Mouse (Mus musculus): ENCODE data around the gene Rims3.

Rims3 gene

DNA sequence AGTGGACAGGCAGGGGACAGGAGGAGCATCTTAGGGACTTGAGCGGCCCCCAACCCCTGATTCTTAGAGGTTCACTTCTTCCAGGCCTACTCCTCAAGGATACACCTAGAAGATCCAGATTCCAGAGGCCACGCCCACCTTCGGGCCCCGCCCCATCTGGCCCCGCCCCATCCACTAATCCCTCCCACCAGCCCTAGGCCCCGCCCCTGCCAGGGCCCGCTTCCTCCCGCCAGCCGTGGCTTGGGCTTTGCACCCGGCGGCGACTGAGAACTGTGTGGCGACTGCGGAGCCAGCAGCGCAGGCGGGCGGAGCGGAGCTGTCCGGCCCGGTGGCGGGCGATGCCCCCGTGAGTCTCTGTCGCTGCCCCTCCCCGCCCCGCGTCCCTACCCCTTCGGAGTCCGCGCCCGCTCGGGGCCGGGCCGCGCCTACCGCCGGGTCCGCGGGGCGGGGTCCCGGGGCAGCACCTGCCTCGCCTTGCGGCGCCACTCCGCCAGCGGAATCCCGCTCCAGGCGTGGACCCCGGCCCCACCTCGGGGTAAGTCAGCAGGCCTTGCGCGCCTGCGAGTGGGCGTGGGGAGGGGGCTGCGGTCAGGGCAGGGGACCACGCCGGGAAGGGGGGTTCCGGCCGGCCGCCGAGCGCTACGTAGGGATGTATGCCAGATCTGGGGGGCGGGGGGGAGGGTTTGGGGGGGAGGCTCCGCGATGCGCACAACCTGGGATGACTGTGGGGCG is at the start of gene Rims3:
Rims3 (plus strand) TSS at position 229 of the 732 bp plus-strand sequence.
- DNase-seq, result peak; percentile 45 to 73

DNA sequence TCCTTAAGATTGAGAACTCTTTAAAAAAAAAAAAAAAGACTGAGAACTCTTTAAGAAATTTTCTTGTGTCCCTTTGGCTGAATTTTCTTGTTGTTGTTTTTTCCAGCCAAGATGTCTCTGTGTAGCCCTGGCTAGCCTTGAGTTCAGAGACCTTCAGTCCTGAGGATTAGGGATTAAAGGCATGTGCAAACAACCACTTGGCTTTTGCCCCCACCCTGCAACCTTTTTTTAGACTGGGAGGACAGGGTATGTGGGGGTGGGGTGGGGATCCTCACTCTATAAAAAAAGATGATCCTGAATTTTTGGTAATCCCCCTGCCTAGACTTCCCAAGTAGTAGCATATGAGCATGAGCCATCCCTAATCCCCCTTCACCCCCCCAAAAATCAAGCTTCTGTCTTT is 48.8 kb upstream of the Rims3 start:
- DNase-seq, result peak; percentile 33 to 56

DNA sequence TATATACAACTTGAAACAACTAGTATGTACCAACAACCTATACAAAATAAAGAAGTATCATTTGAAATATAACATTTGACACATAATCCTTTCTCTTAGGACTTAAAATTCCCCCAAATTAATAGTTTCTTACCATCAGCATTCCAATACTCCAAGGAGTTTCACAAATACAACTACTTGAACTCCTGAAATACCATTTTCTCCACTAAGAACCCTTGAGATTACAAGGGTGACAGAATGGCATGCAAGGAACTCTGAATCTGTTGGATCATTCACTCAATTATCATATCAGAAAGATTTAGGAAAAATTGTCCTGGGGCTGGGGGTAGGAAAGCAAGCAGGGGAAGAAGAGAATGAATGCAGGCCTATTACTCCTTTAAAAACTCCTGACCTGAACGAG is 40.9 kb upstream of the Rims3 start:
- DNase-seq, result no peak

DNA sequence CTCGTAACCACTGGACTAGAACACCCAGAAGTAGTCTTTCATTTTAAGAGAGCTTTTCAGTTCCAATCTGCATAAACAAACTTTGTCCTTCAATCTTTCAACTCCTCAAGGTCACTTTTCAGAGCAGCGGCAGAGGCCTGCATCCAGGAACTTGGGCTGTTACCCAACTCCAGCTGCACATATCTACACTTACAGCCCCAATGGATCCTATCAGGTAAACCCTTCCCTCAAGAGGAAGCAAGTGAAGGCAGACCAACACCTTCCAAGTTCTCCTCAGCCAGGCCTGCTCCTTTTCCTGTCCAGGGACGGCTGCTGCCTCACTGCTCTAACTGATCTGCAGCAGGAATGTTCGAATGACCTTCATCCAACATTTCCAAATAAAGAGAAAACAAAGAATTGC is 40.4 kb upstream of the Rims3 start:
- peak; percentile 66 to 76 for DNase-seq

DNA sequence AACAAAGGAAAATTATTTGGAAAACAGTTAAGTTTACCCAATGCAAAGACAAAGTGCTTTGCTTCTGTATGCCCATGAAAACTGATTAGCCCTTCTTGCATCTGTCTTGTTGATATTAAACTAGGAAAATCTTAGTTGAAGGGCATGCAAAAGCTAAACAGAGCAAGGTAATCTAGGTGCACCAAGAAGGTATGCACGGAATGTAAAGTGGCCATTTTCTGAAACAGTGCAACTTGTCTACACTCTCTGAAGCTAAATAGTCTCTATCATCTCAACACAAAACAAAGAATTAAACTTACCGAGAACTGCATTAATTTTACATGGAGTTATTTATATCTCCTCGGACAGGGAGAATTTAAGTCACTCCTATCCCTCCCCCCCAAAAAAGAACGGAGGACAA is 39.5 kb upstream of the Rims3 start:
- DNase-seq, result no peak

DNA sequence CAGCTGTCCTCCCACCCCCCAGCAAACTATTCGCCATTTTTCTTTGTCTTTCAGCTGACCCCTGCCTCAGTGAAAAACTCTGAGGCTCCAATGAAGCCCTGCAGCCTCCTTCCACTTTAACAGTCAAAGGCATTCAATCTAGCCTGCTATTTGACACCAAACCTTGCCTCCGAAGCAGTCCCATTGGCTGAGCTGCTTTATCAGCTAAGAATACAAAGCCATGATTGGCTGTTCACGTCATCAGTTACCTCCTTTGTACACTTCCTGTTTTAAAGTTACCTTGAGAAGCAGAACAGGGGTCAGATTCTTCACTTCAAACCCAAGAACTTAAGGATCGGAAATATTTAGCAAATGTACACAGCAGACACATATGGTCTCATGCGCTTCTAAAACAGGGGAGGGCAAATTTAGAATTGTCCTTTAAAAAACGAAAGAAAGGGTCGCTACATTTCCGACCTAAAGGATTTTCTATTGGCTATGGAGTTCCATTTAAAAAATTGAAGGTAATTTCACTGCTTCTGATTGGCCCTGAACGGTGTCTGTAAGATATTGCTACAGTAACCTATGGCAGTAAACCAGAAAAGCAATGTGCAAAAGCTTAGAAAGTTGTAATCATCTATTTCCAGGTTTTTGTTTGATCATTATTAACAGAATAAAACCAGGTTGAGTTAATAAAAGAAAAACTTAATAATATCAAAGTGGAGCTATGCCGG is 38.8 kb upstream of the Rims3 start:
- peak; percentile 90 to 94 for DNase-seq

DNA sequence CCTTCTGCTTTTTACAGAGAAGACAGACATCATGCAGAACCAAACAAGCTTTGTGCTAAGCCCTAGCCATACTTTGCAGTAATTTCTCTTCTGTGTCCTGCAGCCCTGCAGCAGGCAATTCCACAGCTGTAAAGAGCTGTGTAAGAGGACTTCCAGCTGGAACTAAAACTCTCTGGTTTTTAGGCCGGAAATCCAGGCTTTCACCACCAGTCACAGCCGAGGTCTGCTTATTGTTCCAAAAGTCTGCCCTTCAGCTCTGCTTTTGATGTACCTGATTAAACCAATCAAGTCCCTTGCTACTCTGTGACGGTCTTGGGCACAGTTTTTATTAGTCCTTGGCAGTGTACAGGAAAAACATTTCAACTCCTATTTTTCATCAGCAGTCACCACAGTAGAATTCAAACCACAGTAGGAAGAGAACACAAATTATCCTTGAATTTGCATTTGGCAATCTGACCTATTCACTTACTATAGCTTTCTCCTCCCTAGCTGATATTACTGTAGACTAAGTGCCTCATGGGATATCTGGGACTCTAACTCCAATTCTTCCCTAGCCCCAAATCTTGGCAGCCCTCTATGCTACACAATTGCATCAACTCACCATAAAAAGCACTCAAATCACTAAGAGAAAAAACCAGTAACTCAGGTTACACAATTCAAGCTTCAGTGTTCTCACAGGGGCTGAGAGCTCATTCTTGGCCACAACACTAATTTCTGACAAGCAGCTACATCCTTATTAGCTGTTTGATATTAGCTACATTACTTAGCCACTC is 37.4 kb upstream of the Rims3 start:
- peak in 1 of 2 experiments; percentile 29 for DNase-seq

DNA sequence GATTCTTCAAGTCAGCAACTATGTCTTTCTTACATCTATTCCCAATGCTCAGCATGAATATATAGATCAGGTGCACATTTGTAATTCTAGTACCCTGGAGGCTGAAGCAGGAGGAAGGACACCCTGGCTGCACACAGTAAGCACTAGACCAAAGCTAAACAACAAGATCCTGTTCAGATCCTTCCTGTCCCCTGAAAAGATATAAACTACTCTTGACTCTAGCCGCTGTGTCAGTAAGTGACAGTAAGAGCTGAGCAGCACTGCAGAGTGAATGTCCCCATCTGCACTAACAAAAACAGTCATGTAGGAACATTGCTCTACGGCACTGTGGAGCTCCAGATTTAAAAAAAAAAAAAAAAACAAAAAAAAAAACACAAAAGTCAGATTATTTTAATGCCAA is 36.7 kb upstream of the Rims3 start:
- no peak for DNase-seq

DNA sequence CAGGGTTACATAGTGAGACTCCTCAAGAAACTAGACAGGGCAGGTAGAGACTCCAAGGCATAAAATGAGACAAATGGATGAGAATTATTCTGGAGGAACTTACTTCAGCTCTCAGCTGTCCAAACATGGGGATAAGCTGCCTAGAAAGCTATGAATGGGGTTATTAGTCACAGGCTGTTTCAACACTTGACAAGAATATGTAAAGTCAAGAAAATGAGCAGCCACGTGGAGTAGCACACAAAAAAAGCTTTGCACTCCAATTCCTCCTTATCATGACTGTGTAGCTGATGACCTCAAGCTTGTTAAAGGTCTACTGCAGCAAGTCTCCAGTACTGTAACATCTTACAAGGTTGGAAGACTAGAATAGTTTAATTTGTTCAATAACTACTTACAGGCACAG is 35.3 kb upstream of the Rims3 start:
- DNase-seq, result no peak

DNA sequence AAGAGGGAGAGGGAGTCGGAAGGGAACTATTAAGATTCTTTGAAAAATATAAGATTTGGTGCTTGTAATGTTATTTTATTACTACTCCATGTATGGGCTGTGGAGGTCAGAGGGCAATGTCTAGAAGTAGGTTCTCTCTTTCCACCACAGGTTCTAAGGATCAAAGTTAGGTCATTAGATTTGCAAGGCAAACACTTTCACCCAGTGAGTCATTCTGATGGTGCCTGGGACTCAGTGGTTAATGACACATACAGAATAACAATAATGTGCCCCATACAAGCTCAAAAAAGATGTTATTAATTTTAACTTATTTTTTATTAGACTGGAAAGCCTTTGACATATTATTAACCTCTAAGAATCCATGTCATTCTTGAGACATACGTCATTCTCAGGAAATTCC is 34.7 kb upstream of the Rims3 start:
- no peak for DNase-seq

DNA sequence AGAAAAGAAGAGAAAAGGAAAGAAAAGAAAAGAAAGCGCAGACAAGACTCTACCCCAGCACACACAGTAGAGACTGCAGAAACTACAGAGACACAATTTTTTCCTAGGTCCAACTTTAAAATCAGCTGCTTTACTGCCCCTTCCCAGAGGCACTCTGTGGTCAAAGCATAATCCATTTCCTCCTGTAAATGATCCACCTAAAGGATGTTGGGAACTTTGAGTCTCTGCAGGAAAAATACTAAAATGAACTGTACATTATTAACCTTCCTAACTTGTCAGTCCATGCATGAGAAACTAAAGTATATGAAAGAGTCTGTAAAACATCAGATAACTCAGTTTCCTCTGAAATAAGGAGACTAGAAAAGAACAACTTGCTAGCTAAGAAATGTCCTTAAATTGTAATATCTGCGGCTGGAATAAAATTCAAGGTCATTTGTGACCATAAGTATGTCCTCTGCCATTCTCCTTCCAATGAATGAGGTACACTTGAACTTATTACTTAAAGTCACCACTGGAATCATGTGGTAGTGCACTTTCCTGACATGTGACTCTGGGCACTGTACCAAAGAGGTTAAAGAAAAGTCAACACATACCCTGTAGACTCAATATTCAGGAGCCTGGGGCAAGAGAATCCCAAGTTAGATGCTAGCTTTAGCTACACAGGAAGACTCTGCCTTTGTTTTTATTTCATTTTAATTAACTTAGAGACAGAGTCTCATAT is 32.3 kb upstream of the Rims3 start:
- DNase-seq, result peak; percentile 48 to 59

DNA sequence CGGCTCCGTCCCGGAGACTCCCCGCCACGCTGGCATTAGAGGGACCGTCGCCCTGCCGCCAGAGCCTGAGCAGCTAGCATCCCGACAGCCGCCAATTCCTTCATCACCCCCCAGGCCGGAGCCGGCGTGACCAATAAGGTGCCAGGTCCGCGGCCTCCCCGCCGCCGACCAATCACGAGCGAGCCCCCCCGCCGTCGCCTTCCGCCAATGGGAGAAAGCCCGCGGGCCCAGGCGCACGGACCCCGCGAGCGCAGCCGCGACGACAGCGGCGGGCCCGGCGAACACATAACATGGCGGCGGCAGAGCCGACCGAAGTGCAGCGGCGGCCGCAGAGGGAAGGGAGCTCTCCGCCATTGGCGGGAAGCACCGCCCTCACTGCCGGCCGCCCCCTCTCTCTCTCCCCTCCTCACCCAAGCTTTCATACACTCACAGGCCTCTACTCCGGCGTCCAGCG is 29.5 kb upstream of the Rims3 start:
- DNase-seq, result peak; percentile 96 to 99

DNA sequence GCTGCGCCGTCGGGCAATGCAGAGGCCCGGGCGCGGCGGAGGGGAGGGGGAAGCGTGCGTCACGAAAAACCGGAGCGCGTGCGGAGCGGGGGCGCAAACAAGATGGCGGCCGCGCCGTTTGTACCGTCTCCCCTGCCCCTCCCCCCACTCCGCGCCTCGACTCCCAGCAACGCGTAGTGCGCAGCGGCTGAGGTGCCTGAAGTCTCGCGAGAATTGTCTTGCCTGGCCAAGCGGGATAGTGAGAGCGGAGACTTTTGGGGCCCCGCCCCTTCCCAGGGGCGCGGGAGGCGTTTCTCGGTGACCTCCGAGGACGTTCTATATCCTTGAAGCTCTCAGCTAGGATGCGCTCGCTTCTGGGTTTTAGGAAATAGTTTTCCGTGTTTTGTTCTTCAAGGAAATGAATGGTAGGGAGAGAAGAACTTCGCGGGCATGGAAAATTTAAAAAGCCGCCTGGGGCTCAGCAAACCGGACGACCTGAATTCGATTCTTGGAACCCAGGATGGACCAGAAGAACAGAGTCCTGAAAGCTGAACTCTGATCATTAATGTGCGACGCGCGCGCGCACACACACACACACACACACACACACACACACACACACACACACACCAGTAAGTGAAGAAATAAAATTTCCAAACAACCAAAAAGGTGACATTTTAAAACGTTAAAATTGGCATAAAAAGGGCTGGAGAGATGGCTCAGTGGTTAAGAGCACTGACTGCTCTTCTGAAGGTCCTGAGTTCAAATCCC is 28.9 kb upstream of the Rims3 start:
- DNase-seq, result peak; percentile 99 to 100

DNA sequence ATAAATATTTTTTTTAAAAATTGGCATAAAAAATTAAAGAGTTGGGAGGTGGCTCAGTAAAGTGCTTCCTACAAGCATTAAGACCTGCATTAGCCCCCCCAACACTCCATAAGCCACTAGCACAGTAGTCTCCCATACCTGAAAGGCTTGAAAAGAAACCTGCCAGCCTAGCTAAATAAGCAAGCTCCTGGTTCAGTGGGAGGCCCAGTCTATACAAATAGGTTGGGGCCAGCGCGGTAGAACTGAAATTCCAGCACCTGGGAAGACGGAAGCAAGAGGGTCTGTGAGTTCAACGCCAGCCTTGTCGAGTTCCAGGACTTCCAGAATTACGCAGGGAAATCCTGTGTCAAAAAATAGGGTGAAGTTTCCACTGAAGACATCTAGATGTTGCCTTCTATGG is 28.2 kb upstream of the Rims3 start:
- no peak for DNase-seq

DNA sequence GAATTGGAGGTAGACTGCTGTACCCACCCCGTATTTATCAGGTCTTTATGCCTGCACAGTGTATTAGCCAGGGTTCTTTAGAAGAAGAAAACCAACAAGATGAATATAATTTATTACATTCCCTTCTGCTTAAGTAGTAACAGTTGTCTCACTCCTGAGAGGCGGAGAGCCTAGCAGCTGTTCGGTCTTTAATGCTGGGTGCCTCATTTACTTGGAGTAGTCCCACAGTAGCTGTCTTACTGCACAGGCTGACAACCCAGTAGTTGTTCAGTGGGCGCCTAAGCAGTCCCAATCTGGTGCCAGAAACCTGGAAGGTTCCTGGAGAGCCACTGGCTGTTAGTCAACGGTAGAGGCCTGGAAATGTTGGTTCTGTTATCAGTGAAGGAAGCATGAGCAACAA is 23.8 kb upstream of the Rims3 start:
- no peak for DNase-seq

DNA sequence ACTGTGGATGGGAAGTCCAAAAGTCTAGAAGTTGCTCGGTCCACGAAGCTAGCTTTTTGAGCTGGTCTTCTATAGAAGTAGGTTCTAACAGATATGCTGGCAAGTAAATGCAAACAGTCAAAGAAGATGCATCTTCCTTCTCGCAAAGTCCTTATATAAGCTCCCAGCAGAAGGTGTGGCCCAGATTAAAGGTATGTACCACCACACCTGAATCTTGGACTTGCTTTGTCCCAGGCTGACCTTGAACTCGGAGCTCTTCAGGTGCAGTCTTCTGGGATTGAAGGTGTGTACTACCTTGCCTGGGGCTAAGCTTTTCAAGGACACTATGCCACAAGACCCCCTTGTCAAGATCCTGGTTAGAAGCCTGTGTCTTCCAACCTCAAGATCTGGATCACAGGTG is 23.1 kb upstream of the Rims3 start, which contains the start of gene Nfyc:
Nfyc (minus strand) TSS at position 101 of the 400 bp plus-strand sequence.
- no peak for DNase-seq

DNA sequence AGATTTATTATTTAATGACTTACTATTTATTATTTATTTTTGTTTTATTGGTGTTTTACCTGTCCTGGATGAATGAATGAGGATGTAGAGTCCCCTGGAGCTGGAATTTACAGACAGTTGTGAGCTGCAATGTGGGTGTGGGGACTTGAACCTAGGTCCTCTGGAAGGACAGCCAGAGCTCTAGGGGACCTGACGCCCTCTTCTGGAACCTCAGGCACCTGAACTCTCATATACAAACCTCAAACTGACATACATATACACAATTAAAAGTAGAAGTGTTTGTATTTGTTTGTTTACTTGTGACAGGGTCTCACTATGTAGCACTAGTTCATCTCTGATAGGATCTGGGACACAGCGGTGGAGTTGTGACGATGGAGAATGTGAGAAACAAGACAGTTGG is 13.3 kb upstream of the Rims3 start:
- no peak for DNase-seq

DNA sequence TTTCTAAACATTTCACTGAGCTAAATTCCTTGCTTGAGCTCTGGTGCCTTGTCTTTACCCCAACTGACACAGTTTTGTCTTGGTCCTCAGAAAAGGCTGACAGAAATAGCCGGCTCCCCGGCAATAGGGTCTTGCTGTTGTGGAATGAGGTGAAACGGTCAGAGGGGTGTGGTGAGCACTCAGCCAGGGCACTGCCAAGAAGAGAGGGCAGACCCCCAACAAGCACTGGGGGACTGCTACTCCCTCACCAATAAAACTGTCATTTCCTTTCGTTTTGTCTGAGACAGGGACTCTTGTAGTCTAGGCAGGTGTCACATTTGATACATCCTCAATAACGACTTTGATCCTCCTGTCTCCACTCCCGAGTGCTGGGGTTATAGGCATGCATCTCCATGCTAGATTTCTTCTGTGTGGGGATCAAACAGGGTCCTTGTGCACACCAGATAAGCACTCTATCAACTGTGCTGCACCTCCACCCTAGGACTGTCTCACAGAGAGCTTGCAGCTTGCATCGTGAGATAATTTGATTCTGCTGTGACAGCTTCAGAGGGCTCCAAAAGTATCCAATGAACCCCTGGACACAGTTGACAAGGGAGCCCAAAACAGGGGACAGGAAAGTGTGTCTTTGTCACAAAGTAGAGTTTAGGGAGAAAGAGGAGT is 10.1 kb upstream of the Rims3 start:
- DNase-seq, result no peak

DNA sequence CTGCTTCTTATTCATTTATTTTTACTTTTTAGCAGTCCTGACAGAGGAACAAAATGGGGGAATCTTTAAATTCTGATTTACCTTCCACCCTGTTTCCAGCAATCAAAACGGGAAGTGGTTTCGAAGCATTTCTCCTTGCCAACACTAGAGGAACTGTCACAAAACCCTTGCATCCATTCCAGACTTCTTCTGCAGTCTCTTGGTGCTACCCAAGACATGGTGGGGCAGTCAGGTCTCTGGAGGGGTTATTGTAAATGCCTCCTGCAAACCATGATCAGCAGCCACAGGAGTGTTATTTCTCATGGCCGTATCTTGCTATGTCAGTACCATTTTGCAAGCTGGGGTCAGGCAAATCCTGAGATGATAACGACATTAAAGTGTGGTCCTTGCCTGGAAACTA is 9.5 kb upstream of the Rims3 start:
- DNase-seq, result no peak

DNA sequence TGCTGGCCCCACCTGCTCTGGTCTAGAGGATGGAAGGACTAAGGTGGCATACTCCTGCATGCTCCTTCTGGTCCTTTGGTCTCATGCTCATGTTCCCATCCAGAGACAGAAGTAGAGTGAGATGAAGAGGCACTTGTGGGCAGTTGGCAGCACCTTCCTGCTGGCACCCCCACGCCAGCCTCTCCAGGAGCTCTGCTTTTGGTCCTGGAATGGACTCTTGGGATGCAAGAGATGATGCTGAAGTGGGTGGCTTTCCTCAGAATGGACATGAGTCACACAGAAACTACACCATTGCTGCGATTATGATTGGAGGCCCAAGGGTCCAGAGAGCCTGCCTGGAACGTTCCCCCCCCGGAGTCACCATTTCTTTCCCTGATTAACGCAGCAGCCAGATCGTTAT is 5.7 kb upstream of the Rims3 start:
- DNase-seq, result no peak

DNA sequence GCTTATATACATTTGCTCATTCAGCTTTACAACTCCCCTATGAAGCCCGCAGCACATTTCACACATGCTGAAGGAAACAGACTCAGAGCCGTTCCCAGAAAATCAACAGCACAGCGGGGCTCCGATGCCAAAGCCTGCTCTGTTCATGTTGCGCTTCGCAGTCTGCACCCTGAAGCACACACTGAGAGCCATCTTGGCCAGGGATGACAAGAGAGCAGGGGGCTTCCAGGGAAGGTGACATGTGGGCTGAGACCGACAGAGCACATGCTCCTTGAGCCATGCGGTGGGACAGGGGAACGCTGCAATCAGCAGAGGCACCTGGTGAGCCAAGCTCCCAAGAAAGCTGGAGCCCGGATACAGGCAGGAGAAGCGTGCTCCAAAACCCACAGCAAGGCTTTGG is 5.2 kb upstream of the Rims3 start:
- DNase-seq, result no peak

DNA sequence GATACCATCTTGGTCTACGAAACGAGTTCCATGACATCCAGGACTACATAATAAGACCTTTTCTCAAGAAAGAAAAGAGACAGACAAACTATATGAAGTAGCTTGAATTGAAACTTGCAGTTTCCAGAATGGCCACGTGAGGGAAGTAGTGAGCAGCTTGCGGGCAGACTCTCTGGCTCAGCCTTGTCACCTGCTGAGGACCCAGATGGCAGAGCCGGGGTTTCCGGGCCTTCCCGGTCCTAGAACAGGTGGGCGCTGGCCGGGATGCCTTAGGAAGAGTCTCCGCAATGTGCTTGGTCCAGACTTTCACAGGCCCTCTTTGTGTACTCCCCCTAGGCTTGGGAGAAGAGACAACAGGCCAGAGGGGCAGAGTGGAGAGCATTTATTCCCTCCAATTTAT is 3.7 kb upstream of the Rims3 start:
- DNase-seq, result peak; percentile 57 to 78
